Mouse (Mus musculus) heart, adult 2 months (tissue): ENCODE measurements around the gene Pex26. TPM values are rescaled to one million over a fixed set of nuclear protein-coding genes. Genes with fewer than 3 reads are reported as not detected.
A peak's percentile ranks its signal among the peaks of the same experiment; 100 is the strongest.

Experiments used
- DNase-seq, 2 experiments: peaks; one replicate each; pipeline ENCODE4 v3.0.0; 2021
- H3K27ac ChIP-seq: fragments of 200-600 bp; 2 replicates; pipeline ENCODE4 v1.8.1; 2022
- H3K27me3 ChIP-seq: fragments of 200-500 bp; 2 replicates; pipeline ENCODE4 v1.6.1; 2012; ENCODE audit warnings: mild to moderate bottlenecking, low read length, inconsistent platforms, mixed read lengths; ENCODE audit not compliant: control insufficient read depth, insufficient read depth
- H3K36me3 ChIP-seq: fragments of 200-500 bp; 2 replicates; pipeline ENCODE4 v1.6.1; 2012; ENCODE audit warnings: low read length, inconsistent platforms; ENCODE audit not compliant: control insufficient read depth, insufficient read depth
- H3K4me1 ChIP-seq: fragments of 200-500 bp; 2 replicates; pipeline ENCODE4 v1.6.1; 2011; ENCODE audit warnings: low read length; ENCODE audit not compliant: control insufficient read depth, insufficient read depth
- H3K4me3 ChIP-seq: fragments of 200-600 bp; 2 replicates; pipeline ENCODE4 v1.8.1; 2022
- H3K79me2 ChIP-seq: fragments of 200-500 bp; replicated peaks from 2 replicates; pipeline ENCODE4 v1.6.1; 2012; ENCODE audit warnings: mild to moderate bottlenecking, inconsistent platforms, low read length, moderate library complexity, mixed read lengths; ENCODE audit not compliant: control insufficient read depth, insufficient read depth
- H3K9ac ChIP-seq: fragments of 200-500 bp; 2 replicates; pipeline ENCODE4 v1.6.1; 2012; ENCODE audit warnings: low read depth, mild to moderate bottlenecking, control low read depth, inconsistent platforms, low read length, mixed read lengths
- CTCF ChIP-seq: fragments of 200-600 bp; IDR thresholded peaks from 2 replicates; pipeline ENCODE4 v1.8.1; 2022; ENCODE audit warnings: antibody characterized with exemption, mild to moderate bottlenecking, moderate library complexity
- EP300 ChIP-seq: fragments of 200-500 bp; IDR thresholded peaks from 2 replicates; pipeline ENCODE4 v1.6.1; 2011; ENCODE audit warnings: low read depth, low read length, control low read depth; ENCODE audit not compliant: insufficient read depth
- POLR2A ChIP-seq: fragments of 200-500 bp; IDR thresholded peaks from 2 replicates; pipeline ENCODE4 v1.6.1; 2011; ENCODE audit warnings: mild to moderate bottlenecking, low read depth, low read length, control low read depth; ENCODE audit not compliant: insufficient read depth
- WGBS: fragments of 180-500 bp; shearing (Covaris S2); methylation state at CpG from one replicate; pipeline ENCODE4 v1.1.7; 2018; 5-methylcytosine and 5-hydroxymethylcytosine counted together
- intact Hi-C: fragments of 180-260 bp; cut with DNase I; formaldehyde crosslinking; loops from one replicate; pipeline ENCODE4 v1.15.1; 2025
- polyA plus RNA-seq: library from polyadenylated mRNA; depleted of rRNA; stranded (reverse); fragments of >200 nt; gene quantifications from 2 replicates; pipeline ENCODE4 v1.2.3, GENCODE M21; 2012
- total RNA-seq, 2 experiments: library from RNA; stranded (reverse); gene quantifications; 2 replicates each; pipeline ENCODE4 v1.2.3; 2021

The Pex26 gene
- total and polyA plus RNA-seq, 3 experiments = 6.0 to 8.3 (median 6.0) TPM

- Histone ChIP-seq H3K79me2 (no peaks in the 10 kb centered on the region), H3K27ac (no peak overlapping the region), H3K36me3 (no peaks in the 10 kb centered on the region), H3K9ac (no peak overlapping the region), H3K4me1 (peaks cover 13% of the 10 kb centered on the region), H3K27me3 (no peaks in the 10 kb centered on the region), H3K4me3 (no peak overlapping the region)
- DNase-seq = no peak
- intact Hi-C loops = no loop called here
- 81% methylated on average over 7 of the region's 7 CpGs for WGBS
- TF ChIP-seq EP300 (no peak), CTCF (no peak), POLR2A (no peak)
Measured at GRCm38 (mm10) chr6:121167381-121167975, 16.0 kb upstream of the Pex26 start.

GRCm38 (mm10) chr6:121171102-121171501, 12.4 kb upstream of the Pex26 start:
- H3K27ac ChIP-seq = peak overlapping the region; percentile 64
- intact Hi-C loops = loop anchor here (5.0 kb wide), 1 partner anchor 184 kb away; no protein-coding TSS in a partner anchor
- 25% methylated on average over 6 of the region's 6 CpGs for WGBS
- H3K79me2 ChIP-seq = no peaks in the 10 kb centered on the region
- DNase-seq = peak; percentile 59 to 82
- H3K4me3 ChIP-seq = no peak overlapping the region
- no peaks in the 10 kb centered on the region for H3K27me3 ChIP-seq
- peaks cover 11% of the 10 kb centered on the region for H3K4me1 ChIP-seq
- H3K9ac ChIP-seq = no peak overlapping the region
- no peaks in the 10 kb centered on the region for H3K36me3 ChIP-seq
- TF ChIP-seq CTCF (no peak), POLR2A (0 out of 2 replicates have a peak, but pooled peaks have one; percentile 12), EP300 (peak; percentile 83)

GRCm38 (mm10) chr6:121173471-121173870, 10.0 kb upstream of the Pex26 start:
- intact Hi-C loops = loop anchor here (5.0 kb wide), 1 partner anchor 186 kb away; no protein-coding TSS in a partner anchor
- no peaks in the 10 kb centered on the region for H3K27me3 ChIP-seq
- no peaks in the 10 kb centered on the region for H3K36me3 ChIP-seq
- H3K4me3 ChIP-seq = no peak overlapping the region
- H3K9ac ChIP-seq = peak overlapping the region; percentile 4; the same call in 1 of the 2 replicates
- TF ChIP-seq POLR2A (no peak), CTCF (no peak), EP300 (no peak)
- WGBS = 25% methylated on average over 5 of the region's 5 CpGs
- H3K79me2 ChIP-seq = no peaks in the 10 kb centered on the region
- DNase-seq = peak in 1 of 2 experiments; percentile 41
- H3K4me1 ChIP-seq = peaks cover 11% of the 10 kb centered on the region
- peak overlapping the region; percentile 71 for H3K27ac ChIP-seq

GRCm38 (mm10) chr6:121174761-121175160, 8.7 kb upstream of the Pex26 start:
- WGBS = 93% methylated on average over 6 of the region's 6 CpGs
- H3K4me1 ChIP-seq = peaks cover 10% of the 10 kb centered on the region
- H3K36me3 ChIP-seq = no peaks in the 10 kb centered on the region
- no peak for TF ChIP-seq EP300
- TF ChIP-seq POLR2A = no peak
- TF ChIP-seq CTCF = no peak
- no peaks in the 10 kb centered on the region for H3K27me3 ChIP-seq
- H3K4me3 ChIP-seq = no peak overlapping the region
- no peaks in the 10 kb centered on the region for H3K79me2 ChIP-seq
- H3K27ac ChIP-seq = no peak overlapping the region
- H3K9ac ChIP-seq = no peak overlapping the region
- intact Hi-C loops = loop anchor here (5.0 kb wide), 3 partner anchors 62 to 257 kb away; partner anchors contain the start of gene Bid
- DNase-seq = no peak

- H3K4me1 ChIP-seq = peaks cover 4% of the 10 kb centered on the region
- H3K4me3 ChIP-seq = no peak overlapping the region
- no peaks in the 10 kb centered on the region for H3K36me3 ChIP-seq
- no peak overlapping the region for H3K9ac ChIP-seq
- no peaks in the 10 kb centered on the region for H3K79me2 ChIP-seq
- no peaks in the 10 kb centered on the region for H3K27me3 ChIP-seq
- intact Hi-C loops = loop anchor here (5.0 kb wide), 2 partner anchors 64 to 259 kb away; partner anchors contain the start of gene Bid
- 51% methylated on average over 14 of the region's 14 CpGs for WGBS
- no peak for DNase-seq
- H3K27ac ChIP-seq = no peak overlapping the region
- TF ChIP-seq EP300 (no peak), CTCF (no peak), POLR2A (no peak)
Measured at GRCm38 (mm10) chr6:121176011-121176730, 7.3 kb upstream of the Pex26 start.

GRCm38 (mm10) chr6:121176731-121177098, 6.8 kb upstream of the Pex26 start:
- H3K27ac ChIP-seq = no peak overlapping the region
- H3K79me2 ChIP-seq = no peaks in the 10 kb centered on the region
- H3K9ac ChIP-seq = no peak overlapping the region
- DNase-seq = no peak
- 86% methylated on average over 4 of the region's 4 CpGs for WGBS
- H3K4me1 ChIP-seq = no peaks in the 10 kb centered on the region; the same call in 1 of the 2 replicates
- no peaks in the 10 kb centered on the region for H3K27me3 ChIP-seq
- intact Hi-C loops = loop anchor here (5.0 kb wide), 2 partner anchors 64 to 259 kb away; partner anchors contain the start of gene Bid
- no peaks in the 10 kb centered on the region for H3K36me3 ChIP-seq
- no peak overlapping the region for H3K4me3 ChIP-seq
- no peak for TF ChIP-seq POLR2A
- TF ChIP-seq EP300 = no peak
- no peak for TF ChIP-seq CTCF
